Mouse (Mus musculus): ENCODE results near the gene Zmynd11. TPM values are rescaled to one million over a fixed set of nuclear protein-coding genes. Genes with fewer than 3 reads are reported as not detected.
"Not testable (repeated sequence)": the region's sequence is repeated elsewhere in the genome, so short reads cannot be mapped to it uniquely, and the experiment has no call there.

Zmynd11 gene
- 137 and 168 TPM in 2 replicates for total RNA-seq (2021)
- long read RNA-seq, full-length matches to known transcripts: 13 of 69 reads
- long read RNA-seq, partial matches to known transcripts: 8 of 69 reads
- long read RNA-seq, other reads (novel, unspliced or antisense): 48 of 69 reads

GRCm38 (mm10) chr13:9764646-9765536 is at the start of gene Zmynd11:
TSS of gene Zmynd11 (minus strand) at chr13:9765330.
- peak; percentile 49 for DNase-seq

GRCm38 (mm10) chr13:9795889-9796631 is 30.9 kb upstream of the Zmynd11 start:
- no peak for DNase-seq

- no peak for DNase-seq
Observed at GRCm38 (mm10) chr13:9786050-9786449, 20.9 kb upstream of the Zmynd11 start.

GRCm38 (mm10) chr13:9783717-9784116 is 18.6 kb upstream of the Zmynd11 start:
- no peak for DNase-seq

GRCm38 (mm10) chr13:9775901-9776300 is 10.8 kb upstream of the Zmynd11 start:
- DNase-seq: no peak

- no peak for DNase-seq
Observed at GRCm38 (mm10) chr13:9774077-9774476, 8.9 kb upstream of the Zmynd11 start.

- no peak for DNase-seq
Observed at GRCm38 (mm10) chr13:9767279-9767678, 2.1 kb upstream of the Zmynd11 start.

GRCm38 (mm10) chr13:9766497-9766896 is 1.4 kb upstream of the Zmynd11 start:
- no peak for DNase-seq

GRCm38 (mm10) chr13:9765537-9765851 is 364 bp upstream of the Zmynd11 start:
- DNase-seq: no peak

- peak; percentile 79 for DNase-seq
Observed at GRCm38 (mm10) chr13:9763828-9764645, 1.1 kb downstream of the Zmynd11 start.

GRCm38 (mm10) chr13:9763100-9763827 is 1.9 kb downstream of the Zmynd11 start:
- no peak for DNase-seq

- DNase-seq: no peak
Observed at GRCm38 (mm10) chr13:9760057-9760456, 5.1 kb downstream of the Zmynd11 start.

- no peak for DNase-seq
Observed at GRCm38 (mm10) chr13:9757842-9758491, 7.2 kb downstream of the Zmynd11 start.

GRCm38 (mm10) chr13:9753706-9754105 is 11.4 kb downstream of the Zmynd11 start:
- DNase-seq: no peak

GRCm38 (mm10) chr13:9750320-9750719 is 14.8 kb downstream of the Zmynd11 start:
- peak; percentile 26 for DNase-seq

GRCm38 (mm10) chr13:9749796-9750195 is 15.3 kb downstream of the Zmynd11 start:
- DNase-seq: no peak

- no peak for DNase-seq
Observed at GRCm38 (mm10) chr13:9738190-9738589, 26.9 kb downstream of the Zmynd11 start.

GRCm38 (mm10) chr13:9737024-9737423 is 28.1 kb downstream of the Zmynd11 start:
- no peak for DNase-seq

GRCm38 (mm10) chr13:9732262-9732661 is 32.9 kb downstream of the Zmynd11 start:
- not testable (repeated sequence) for DNase-seq

- no peak for DNase-seq
Observed at GRCm38 (mm10) chr13:9729073-9729472, 36.1 kb downstream of the Zmynd11 start.

- DNase-seq: no peak
Observed at GRCm38 (mm10) chr13:9715224-9715623, 49.9 kb downstream of the Zmynd11 start.
